Mouse (Mus musculus) kidney, adult 2 months (tissue): ENCODE data around the gene Bst2. TPM values are rescaled to one million over a fixed set of nuclear protein-coding genes. Genes with fewer than 3 reads are reported as not detected.

ENCODE experiments used
- DNase-seq: peaks from one replicate; pipeline ENCODE4 v3.0.0; 2021
- H3K27ac ChIP-seq: fragments of 200-500 bp; 2 replicates; pipeline ENCODE4 v1.5.1; 2012; ENCODE audit warnings: low read depth, low read length, control low read depth, inconsistent platforms; ENCODE audit not compliant: insufficient read depth
- H3K27me3 ChIP-seq: fragments of 200-500 bp; replicated peaks from 2 replicates; pipeline ENCODE4 v1.6.1; 2012; ENCODE audit warnings: mild to moderate bottlenecking, moderate library complexity, low read length, inconsistent platforms; ENCODE audit not compliant: control insufficient read depth, insufficient read depth
- H3K36me3 ChIP-seq: fragments of 200-500 bp; 2 replicates; pipeline ENCODE4 v1.6.1; 2012; ENCODE audit warnings: mild to moderate bottlenecking, moderate library complexity, low read length, inconsistent platforms; ENCODE audit not compliant: control insufficient read depth, insufficient read depth
- H3K4me1 ChIP-seq: fragments of 200-500 bp; 2 replicates; pipeline ENCODE4 v1.6.1; 2011; ENCODE audit warnings: low read length; ENCODE audit not compliant: control insufficient read depth, insufficient read depth
- H3K4me3 ChIP-seq: fragments of 200-500 bp; 2 replicates; pipeline ENCODE4 v1.5.1; 2011; ENCODE audit warnings: mild to moderate bottlenecking, low read depth, low read length, control low read depth; ENCODE audit not compliant: insufficient read depth
- CTCF ChIP-seq: fragments of 200-500 bp; conservative IDR thresholded peaks from 2 replicates; pipeline ENCODE4 v1.5.1; 2011; ENCODE audit warnings: low read depth, mild to moderate bottlenecking, control low read depth, low read length, moderate library complexity, mixed read lengths; ENCODE audit not compliant: insufficient read depth, insufficient read length
- POLR2A ChIP-seq: fragments of 200-500 bp; IDR thresholded peaks from one replicate; pipeline ENCODE4 v1.6.1; 2011; ENCODE audit warnings: low read depth, low read length, control low read depth
- WGBS: fragments of 180-500 bp; shearing (Covaris S2); methylation state at CpG from one replicate; pipeline ENCODE4 v1.1.7; 2018; 5-methylcytosine and 5-hydroxymethylcytosine counted together
- polyA plus RNA-seq: library from polyadenylated mRNA; depleted of rRNA; stranded (reverse); fragments of >200 nt; gene quantifications from 2 replicates; pipeline ENCODE4 v1.2.3, GENCODE M21; 2012

Bst2 gene
- polyA plus RNA-seq, 1 experiment = 184 TPM

- peaks cover 17% of the 10 kb centered on the region; the same call in 1 of the 2 replicates for H3K4me1 ChIP-seq
- H3K27me3 ChIP-seq = no peaks in the 10 kb centered on the region
- peak within 1 kb of the TSS; percentile 90 for H3K27ac ChIP-seq
- peak; percentile 94 for DNase-seq
- H3K4me3 ChIP-seq = peak within 1 kb of the TSS; percentile 75
- no peaks in the 10 kb centered on the region for H3K36me3 ChIP-seq
- 11% methylated on average over 13 of the region's 13 CpGs for WGBS
- TF ChIP-seq POLR2A = no peak
- TF ChIP-seq CTCF = no peak
Observed at GRCm38 (mm10) chr8:71568387-71568937, 31.2 kb upstream of the Bst2 start, which contains the start of gene Slc27a1. Gene Slc27a1, plus strand, starts transcription at chr8:71568882.

GRCm38 (mm10) chr8:71567587-71567986 lies 30.3 kb upstream of the Bst2 start:
- Histone ChIP-seq H3K36me3 (no peaks in the 10 kb centered on the region), H3K27ac (peak overlapping the region; percentile 84), H3K4me3 (no peak overlapping the region), H3K27me3 (no peaks in the 10 kb centered on the region), H3K4me1 (peaks cover 20% of the 10 kb centered on the region; the same call in 1 of the 2 replicates)
- no peak for DNase-seq
- no peak for TF ChIP-seq POLR2A
- no peak for TF ChIP-seq CTCF
- 67% methylated on average over 7 of the region's 7 CpGs for WGBS

- no peak for DNase-seq
- H3K4me3 ChIP-seq = no peak within 1 kb of the TSS
- no peaks in the 10 kb centered on the region for H3K36me3 ChIP-seq
- TF ChIP-seq CTCF = no peak
- TF ChIP-seq POLR2A = no peak
- peaks cover 20% of the 10 kb centered on the region; the same call in 1 of the 2 replicates for H3K4me1 ChIP-seq
- H3K27ac ChIP-seq = peak within 1 kb of the TSS; percentile 84; the same call in 1 of the 2 replicates
- 86% methylated on average over 3 of the region's 3 CpGs for WGBS
- no peaks in the 10 kb centered on the region for H3K27me3 ChIP-seq
Observed at GRCm38 (mm10) chr8:71566501-71566900, 29.2 kb upstream of the Bst2 start, which contains the start of gene Nxnl1. Gene Nxnl1, minus strand, starts transcription at chr8:71566601.

- Histone ChIP-seq H3K27me3 (no peaks in the 10 kb centered on the region), H3K27ac (no peak overlapping the region), H3K4me3 (no peak overlapping the region), H3K4me1 (peaks cover 15% of the 10 kb centered on the region; the same call in 1 of the 2 replicates), H3K36me3 (no peaks in the 10 kb centered on the region)
- DNase-seq = no peak
- TF ChIP-seq CTCF (no peak; the same call in 1 of the 2 replicates), POLR2A (no peak)
- WGBS = 96% methylated on average over 4 of the region's 4 CpGs
Observed at GRCm38 (mm10) chr8:71563992-71564391, 26.7 kb upstream of the Bst2 start.

- TF ChIP-seq POLR2A (no peak), CTCF (peak; percentile 73)
- 2% methylated on average over 33 of the region's 33 CpGs for WGBS
- Histone ChIP-seq H3K27me3 (no peaks in the 10 kb centered on the region), H3K4me3 (no peak overlapping the region), H3K27ac (no peak overlapping the region), H3K4me1 (peaks cover 8% of the 10 kb centered on the region; the same call in 1 of the 2 replicates), H3K36me3 (no peaks in the 10 kb centered on the region)
- peak; percentile 82 for DNase-seq
Observed at GRCm38 (mm10) chr8:71562751-71563150, 25.5 kb upstream of the Bst2 start.

GRCm38 (mm10) chr8:71561401-71561800 lies 24.1 kb upstream of the Bst2 start:
- DNase-seq = peak; percentile 72

GRCm38 (mm10) chr8:71560765-71561164 lies 23.5 kb upstream of the Bst2 start:
- WGBS = 91% methylated on average over 5 of the region's 5 CpGs
- H3K36me3 ChIP-seq = no peaks in the 10 kb centered on the region
- no peaks in the 10 kb centered on the region for H3K27me3 ChIP-seq

More at GRCm38 (mm10) chr8:71561401-71561800, 24.1 kb upstream of the Bst2 start:
- Histone ChIP-seq H3K27ac (no peak overlapping the region), H3K27me3 (no peaks in the 10 kb centered on the region), H3K4me3 (no peak overlapping the region), H3K4me1 (peaks cover 2% of the 10 kb centered on the region; the same call in 1 of the 2 replicates), H3K36me3 (no peaks in the 10 kb centered on the region)
- TF ChIP-seq POLR2A (no peak), CTCF (peak; percentile 98)
- 9% methylated on average over 15 of the region's 15 CpGs for WGBS

More at GRCm38 (mm10) chr8:71560765-71561164, 23.5 kb upstream of the Bst2 start:
- no peak for DNase-seq
- no peak overlapping the region for H3K27ac ChIP-seq
- no peak overlapping the region for H3K4me3 ChIP-seq
- peaks cover 2% of the 10 kb centered on the region; the same call in 1 of the 2 replicates for H3K4me1 ChIP-seq
- TF ChIP-seq CTCF (no peak), POLR2A (no peak)
